Mouse (Mus musculus): ENCODE measurements around the gene Per2.

DNA sequence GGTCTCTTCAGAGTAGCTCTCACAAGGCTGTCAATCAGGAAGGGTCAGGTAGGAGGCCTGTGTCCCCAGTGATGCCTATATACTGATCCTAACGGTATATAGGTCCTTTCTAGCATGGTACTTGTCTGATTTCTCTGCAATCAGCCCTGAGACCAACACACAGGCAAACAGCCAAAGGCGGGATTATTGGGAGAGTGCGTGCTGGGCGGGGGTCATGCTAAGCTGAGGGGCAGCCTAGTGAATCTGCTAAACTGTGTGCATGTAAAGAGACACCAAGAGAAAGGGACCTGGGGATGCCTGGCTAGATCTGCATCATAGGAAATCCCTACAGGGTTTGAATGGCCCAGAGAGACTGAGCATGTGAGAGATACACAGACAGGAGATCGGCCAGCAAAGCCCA is 43.8 kb downstream of the Per2 start:
- TF ChIP-seq CTCF (IDR thresholded peaks at IDR 0.05; ENCODE audit: low read depth): no peak
- no peak for TF ChIP-seq EP300 (IDR thresholded peaks at IDR 0.05; ENCODE audit: low read depth)

Data from liver, embryonic 14.5 days (tissue).